Mouse (Mus musculus) lung, postnatal 0 days (tissue): ENCODE results near the gene Etnppl. TPM values are rescaled to one million over a fixed set of nuclear protein-coding genes. Genes with fewer than 3 reads are reported as not detected.

Source experiments
- ATAC-seq: fragments of 200-750 bp; cut with Nextera tagmentation; 2 replicates; pipeline ENCODE4 v1.8.0; 2017; ENCODE audit warnings: moderate library complexity
- DNase-seq: peaks from one replicate; pipeline ENCODE4 v3.0.0-alpha.2; 2016; ENCODE audit warnings: low spot score
- H3K27ac ChIP-seq: fragments of 300-500 bp; sonication (generic); 2 replicates; pipeline ENCODE4 v1.5.1; 2014; ENCODE audit warnings: antibody characterized with exemption, mild to moderate bottlenecking, low read length, mixed read lengths
- H3K27me3 ChIP-seq: fragments of 300-500 bp; sonication (generic); replicated peaks from 2 replicates; pipeline ENCODE4 v1.6.1; 2014; ENCODE audit warnings: low read length, mixed read lengths; ENCODE audit not compliant: insufficient read depth
- H3K36me3 ChIP-seq: fragments of 300-500 bp; sonication (generic); 2 replicates; pipeline ENCODE4 v1.6.1; 2014; ENCODE audit warnings: low read length, mixed read lengths; ENCODE audit not compliant: insufficient read depth
- H3K4me1 ChIP-seq: fragments of 300-500 bp; sonication (generic); 2 replicates; pipeline ENCODE4 v1.6.1; 2014; ENCODE audit warnings: antibody characterized with exemption, low read depth, low read length, mixed read lengths; ENCODE audit not compliant: insufficient read depth
- H3K4me2 ChIP-seq: fragments of 300-500 bp; sonication (generic); replicated peaks from 2 replicates; pipeline ENCODE4 v1.6.1; 2014; ENCODE audit warnings: low read depth, mild to moderate bottlenecking, low read length, moderate library complexity, mixed read lengths
- H3K4me3 ChIP-seq: fragments of 300-500 bp; sonication (generic); 2 replicates; pipeline ENCODE4 v1.5.1; 2014; ENCODE audit warnings: low read depth, low read length
- H3K9ac ChIP-seq: fragments of 300-500 bp; sonication (generic); replicated peaks from 2 replicates; pipeline ENCODE4 v1.6.1; 2014; ENCODE audit warnings: low read depth, mild to moderate bottlenecking
- H3K9me3 ChIP-seq: fragments of 300-500 bp; sonication (generic); 2 replicates; pipeline ENCODE4 v1.6.1; 2016; ENCODE audit warnings: low read length, mixed read lengths
- CTCF ChIP-seq: IDR thresholded peaks from 2 replicates; pipeline ENCODE4 v1.5.1; 2016; ENCODE audit warnings: antibody characterized with exemption, mild to moderate bottlenecking
- EP300 ChIP-seq: IDR thresholded peaks from 2 replicates; pipeline ENCODE4 v1.6.1; 2016; ENCODE audit warnings: antibody characterized with exemption, mild to moderate bottlenecking, control low read depth
- WGBS: fragments of 180-500 bp; shearing (Covaris S2); extraction: QIAGEN DNeasy Blood & Tissue Kit; methylation state at CpG from one replicate; pipeline ENCODE4 v1.1.7; 2014; 5-methylcytosine and 5-hydroxymethylcytosine counted together
- polyA plus RNA-seq: library from polyadenylated mRNA; unstranded; fragments of >200 nt; fragmentation: Nextera tagmentation; extraction: Ambion mirVana; gene quantifications from 2 replicates; pipeline ENCODE4 v1.2.1, GENCODE M21; 2015

The Etnppl gene
- polyA plus RNA-seq, 1 experiment from 2014 or later: not detected

- no peaks in the 10 kb centered on the region for H3K27me3 ChIP-seq
- H3K36me3 ChIP-seq: no peaks in the 10 kb centered on the region
- no peaks in the 10 kb centered on the region for H3K9me3 ChIP-seq
- H3K4me1 ChIP-seq: no peaks in the 10 kb centered on the region
- 80% methylated on average over 8 of the region's 8 CpGs for WGBS
- no peak overlapping the region for H3K4me3 ChIP-seq
- no peak overlapping the region for H3K27ac ChIP-seq
- no peak for DNase-seq
- H3K9ac ChIP-seq: no peak overlapping the region
- H3K4me2 ChIP-seq: no peak overlapping the region
- no peak for ATAC-seq
- TF ChIP-seq CTCF (no peak), EP300 (no peak)
These were observed 66.6 kb downstream of the Etnppl start for GRCm38 (mm10) chr3:130683836-130684235.

GRCm38 (mm10) chr3:130684276-130685013 is 67.2 kb downstream of the Etnppl start:
- Histone ChIP-seq H3K27ac (no peak overlapping the region), H3K4me2 (no peak overlapping the region), H3K9ac (no peak overlapping the region), H3K4me3 (no peak overlapping the region), H3K9me3 (no peaks in the 10 kb centered on the region), H3K4me1 (no peaks in the 10 kb centered on the region), H3K36me3 (no peaks in the 10 kb centered on the region), H3K27me3 (no peaks in the 10 kb centered on the region)
- TF ChIP-seq EP300 (no peak), CTCF (no peak)
- no peak for ATAC-seq
- DNase-seq: no peak
- WGBS: 85% methylated on average over 9 of the region's 9 CpGs

GRCm38 (mm10) chr3:130685014-130685366 is 67.7 kb downstream of the Etnppl start:
- WGBS: 58% methylated on average over 8 of the region's 8 CpGs
- H3K9ac ChIP-seq: no peak overlapping the region
- no peaks in the 10 kb centered on the region for H3K27me3 ChIP-seq
- H3K36me3 ChIP-seq: no peaks in the 10 kb centered on the region
- H3K4me2 ChIP-seq: no peak overlapping the region
- no peak for DNase-seq
- H3K9me3 ChIP-seq: no peaks in the 10 kb centered on the region
- H3K4me1 ChIP-seq: no peaks in the 10 kb centered on the region
- H3K4me3 ChIP-seq: no peak overlapping the region
- 0 out of 2 replicates have a peak, but pooled peaks have one; percentile 14 for ATAC-seq
- H3K27ac ChIP-seq: no peak overlapping the region
- TF ChIP-seq CTCF (no peak), EP300 (no peak)

GRCm38 (mm10) chr3:130687051-130687450 is 69.8 kb downstream of the Etnppl start:
- no peaks in the 10 kb centered on the region for H3K27me3 ChIP-seq
- H3K36me3 ChIP-seq: no peaks in the 10 kb centered on the region
- DNase-seq (no peak), ATAC-seq (no peak)
- no peak overlapping the region for H3K4me3 ChIP-seq
- no peak overlapping the region for H3K9ac ChIP-seq
- no peaks in the 10 kb centered on the region for H3K4me1 ChIP-seq
- no peak for TF ChIP-seq EP300
- no peak for TF ChIP-seq CTCF
- H3K9me3 ChIP-seq: no peaks in the 10 kb centered on the region
- no peak overlapping the region for H3K27ac ChIP-seq
- 81% methylated on average over 1 of the region's 1 CpGs for WGBS
- H3K4me2 ChIP-seq: no peak overlapping the region

Other genes with a start within 250 kb of the Etnppl start
- 236 and 244 TPM in 2 replicates for gene Ostc, start 92.0 kb downstream of the Etnppl start, polyA plus RNA-seq
- gene Rpl34, start 113.0 kb downstream of the Etnppl start, polyA plus RNA-seq: 771 and 839 TPM in 2 replicates